Mouse (Mus musculus): ENCODE data around the gene Lyz2. TPM values are rescaled to one million over a fixed set of nuclear protein-coding genes. Genes with fewer than 3 reads are reported as not detected.
"Not testable (repeated sequence)": the region's sequence is repeated elsewhere in the genome, so short reads cannot be mapped to it uniquely, and the experiment has no call there.

Gene Lyz2
- polyA plus RNA-seq, 1 experiment from 2014 or later = 18.9 TPM

DNA sequence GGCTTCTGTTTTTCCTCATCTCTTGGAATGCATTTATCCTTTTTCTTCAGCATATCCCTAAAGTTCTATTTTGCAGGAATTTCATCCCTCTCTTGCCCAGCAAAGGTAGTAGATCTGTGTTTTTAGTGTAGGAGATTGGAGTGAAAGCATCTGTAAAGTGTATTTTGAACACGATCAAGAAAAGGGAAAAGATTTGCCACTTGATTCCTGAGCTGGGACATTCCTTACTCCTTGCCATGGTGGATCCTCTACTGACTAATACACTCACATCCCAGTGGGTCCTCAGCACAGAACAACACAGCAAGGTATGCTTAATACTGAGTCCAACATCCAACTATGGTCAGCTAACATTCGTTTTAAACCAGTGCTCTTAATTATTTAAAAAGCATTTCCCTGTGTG, 430 bp upstream of the Lyz2 start:
- no peaks in the 10 kb centered on the region for H3K36me3 ChIP-seq
- no peak overlapping the region for H3K4me3 ChIP-seq
- no peaks in the 10 kb centered on the region for H3K4me1 ChIP-seq
- H3K27ac ChIP-seq (replicated peaks) = no peak overlapping the region
- no peak for ATAC-seq (ENCODE audit: low FRiP score, low read depth)
- no peak overlapping the region for H3K9ac ChIP-seq (replicated peaks)
- H3K4me2 ChIP-seq (replicated peaks) = no peak overlapping the region
- WGBS = 78% methylated on average over 2 of the region's 2 CpGs
- no peaks in the 10 kb centered on the region for H3K27me3 ChIP-seq
- H3K9me3 ChIP-seq = no peaks in the 10 kb centered on the region

- WGBS = 90% methylated on average over 7 of the region's 7 CpGs
These were observed 670 bp downstream of the Lyz2 start for GRCm38 (mm10) chr10:117281381-117281920.

DNA sequence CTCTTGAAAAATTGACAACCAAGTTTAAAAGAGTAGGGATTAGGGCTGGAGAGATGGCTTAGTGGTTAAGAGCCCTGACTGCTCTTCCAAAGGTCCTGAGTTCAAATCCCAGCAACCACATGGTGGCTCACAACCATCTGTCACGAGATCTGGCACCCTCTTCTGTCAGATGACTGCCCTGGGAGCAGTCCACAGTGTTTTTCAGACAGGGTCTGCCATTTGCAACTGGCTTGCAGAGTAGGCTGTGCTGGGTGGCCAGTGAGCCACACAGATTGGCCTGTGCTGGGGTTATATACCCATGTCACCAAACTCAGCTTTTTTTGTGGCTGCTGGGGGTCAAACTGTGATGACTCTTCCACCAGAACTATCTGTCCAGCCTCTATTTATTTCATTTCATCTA, 2.1 kb downstream of the Lyz2 start:
- Histone ChIP-seq H3K9me3 (no peaks in the 10 kb centered on the region), H3K27me3 (no peaks in the 10 kb centered on the region), H3K4me2 (replicated peaks) (no peak overlapping the region), H3K4me3 (no peak overlapping the region), H3K36me3 (no peaks in the 10 kb centered on the region), H3K27ac (replicated peaks) (no peak overlapping the region), H3K4me1 (no peaks in the 10 kb centered on the region), H3K9ac (replicated peaks) (no peak overlapping the region)
- no peak for ATAC-seq (ENCODE audit: low FRiP score, low read depth)
- 38% methylated on average over 1 of the region's 1 CpGs for WGBS

More at GRCm38 (mm10) chr10:117281381-117281920, 670 bp downstream of the Lyz2 start:
- Histone ChIP-seq H3K9ac (replicated peaks) (no peak overlapping the region), H3K4me3 (no peak overlapping the region), H3K27me3 (no peaks in the 10 kb centered on the region), H3K4me1 (no peaks in the 10 kb centered on the region), H3K27ac (replicated peaks) (no peak overlapping the region), H3K4me2 (replicated peaks) (no peak overlapping the region), H3K36me3 (no peaks in the 10 kb centered on the region), H3K9me3 (no peaks in the 10 kb centered on the region)
- ATAC-seq (ENCODE audit: low FRiP score, low read depth) = no peak

- ATAC-seq (ENCODE audit: low FRiP score, low read depth); H3K4me1 ChIP-seq; H3K27me3 ChIP-seq; H3K27ac ChIP-seq (replicated peaks); H3K9me3 ChIP-seq; H3K4me2 ChIP-seq (replicated peaks); H3K36me3 ChIP-seq; H3K9ac ChIP-seq (replicated peaks); H3K4me3 ChIP-seq: not testable (repeated sequence)
- 62% methylated on average over 2 of the region's 2 CpGs for WGBS
These were observed 3.6 kb downstream of the Lyz2 start for GRCm38 (mm10) chr10:117278510-117278909.

DNA sequence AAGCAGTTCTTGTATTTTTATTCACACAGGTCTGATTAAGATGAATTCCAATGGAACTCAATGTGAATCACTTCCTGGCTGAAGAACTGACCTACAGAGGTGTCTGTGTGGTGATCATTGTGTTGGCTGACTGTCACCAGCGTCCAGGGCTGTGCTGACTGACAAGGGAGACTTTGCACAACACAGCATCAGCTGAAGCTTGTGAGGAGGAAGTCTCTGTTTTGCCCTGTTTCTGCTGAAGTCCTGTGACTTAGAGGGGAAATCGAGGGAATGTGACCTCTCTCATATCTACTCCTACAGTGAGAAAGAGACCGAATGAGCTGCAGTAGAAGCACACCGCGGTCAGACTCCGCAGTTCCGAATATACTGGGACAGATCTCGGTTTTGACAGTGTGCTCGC, 4.3 kb downstream of the Lyz2 start:
- not testable (repeated sequence) for H3K4me3 ChIP-seq; ATAC-seq (ENCODE audit: low FRiP score, low read depth); H3K36me3 ChIP-seq; H3K4me1 ChIP-seq; H3K27me3 ChIP-seq; H3K4me2 ChIP-seq (replicated peaks); H3K9ac ChIP-seq (replicated peaks); H3K27ac ChIP-seq (replicated peaks); H3K9me3 ChIP-seq
- 87% methylated on average over 9 of the region's 9 CpGs for WGBS

DNA sequence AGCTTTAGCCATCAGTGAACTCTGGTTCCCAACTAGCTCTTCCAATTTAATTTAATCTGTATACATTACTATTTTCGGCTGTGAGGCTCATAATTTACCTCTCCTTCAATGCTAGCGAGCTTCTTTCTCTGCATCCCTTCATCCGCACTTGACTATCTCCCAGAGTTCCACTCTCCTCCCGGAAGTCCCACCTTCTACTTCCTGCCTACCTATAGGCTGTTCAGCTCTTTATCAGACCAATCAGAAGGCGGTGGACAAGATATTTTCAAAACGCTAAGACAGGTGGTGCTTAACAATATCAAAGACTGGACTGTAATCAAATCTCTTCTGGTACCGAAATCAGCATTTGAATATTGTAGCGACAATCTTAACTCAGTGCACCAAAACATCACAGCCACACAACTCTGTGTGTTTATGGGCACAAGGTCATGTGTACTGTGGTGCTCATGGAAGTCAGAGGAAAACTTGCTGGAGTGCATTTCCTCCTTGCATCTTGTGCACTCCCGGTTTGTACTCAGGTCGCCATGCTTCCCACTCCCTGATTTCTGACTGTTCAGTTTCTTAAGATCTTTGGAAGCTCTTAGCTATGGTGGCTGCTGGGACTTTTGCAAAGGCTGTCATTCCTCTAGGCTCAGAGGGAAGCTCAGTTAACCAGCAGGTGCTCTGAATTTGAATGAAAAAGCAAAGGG, 6.3 kb downstream of the Lyz2 start:
- no peak for ATAC-seq (ENCODE audit: low FRiP score, low read depth)
- Histone ChIP-seq H3K27me3 (no peaks in the 10 kb centered on the region), H3K27ac (replicated peaks) (no peak overlapping the region), H3K4me2 (replicated peaks) (no peak overlapping the region), H3K4me3 (no peak overlapping the region), H3K36me3 (no peaks in the 10 kb centered on the region), H3K9me3 (no peaks in the 10 kb centered on the region), H3K4me1 (no peaks in the 10 kb centered on the region), H3K9ac (replicated peaks) (no peak overlapping the region)
- WGBS = 89% methylated on average over 10 of the region's 10 CpGs

DNA sequence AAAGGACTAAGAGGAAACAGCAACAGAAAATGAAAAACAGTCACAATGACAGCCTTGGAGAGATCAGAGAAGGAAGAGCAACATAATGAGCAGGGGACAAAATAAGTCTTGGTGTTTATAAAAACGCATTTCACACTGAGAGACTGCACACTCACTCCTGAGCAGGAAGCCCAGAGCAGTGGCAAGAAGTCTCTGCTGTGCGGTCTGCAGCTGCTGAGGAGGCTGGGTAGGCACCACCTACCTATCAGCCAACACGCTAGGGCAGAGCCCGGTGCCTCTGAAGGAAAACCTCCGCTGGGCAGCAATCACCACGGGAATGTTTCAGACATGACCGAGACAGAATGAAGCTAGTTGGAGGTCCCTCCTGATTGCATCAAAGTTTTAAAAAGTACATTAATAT, 7.5 kb downstream of the Lyz2 start:
- WGBS = 82% methylated on average over 4 of the region's 7 CpGs
- H3K27me3 ChIP-seq; H3K4me1 ChIP-seq; H3K36me3 ChIP-seq; H3K4me2 ChIP-seq (replicated peaks); H3K27ac ChIP-seq (replicated peaks); H3K9me3 ChIP-seq; H3K4me3 ChIP-seq; H3K9ac ChIP-seq (replicated peaks); ATAC-seq (ENCODE audit: low FRiP score, low read depth): not testable (repeated sequence)

DNA sequence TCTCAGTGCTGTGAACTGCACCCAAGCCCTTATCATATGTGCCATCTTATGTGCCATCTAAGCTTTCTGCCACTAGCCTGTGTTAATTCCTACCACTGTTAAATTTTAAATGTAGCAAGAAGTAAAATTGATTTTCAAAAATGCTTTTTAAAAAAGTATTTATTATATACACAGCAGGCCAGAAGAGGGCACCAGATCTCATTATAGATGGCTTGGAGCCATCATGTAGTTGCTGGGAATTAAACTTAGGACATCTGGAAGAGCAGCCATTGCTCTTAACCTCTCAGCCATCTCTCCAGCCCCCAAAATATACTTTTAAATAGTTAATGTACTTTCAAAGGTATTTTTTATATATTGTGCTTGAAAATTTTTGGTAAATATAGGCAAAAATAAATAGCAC, 10.1 kb downstream of the Lyz2 start:
- H3K9me3 ChIP-seq = no peaks in the 10 kb centered on the region
- H3K4me3 ChIP-seq = no peak overlapping the region
- no peaks in the 10 kb centered on the region for H3K36me3 ChIP-seq
- no peak overlapping the region for H3K9ac ChIP-seq (replicated peaks)
- H3K27me3 ChIP-seq = no peaks in the 10 kb centered on the region
- no peak for ATAC-seq (ENCODE audit: low FRiP score, low read depth)
- H3K4me1 ChIP-seq = no peaks in the 10 kb centered on the region
- H3K4me2 ChIP-seq (replicated peaks) = no peak overlapping the region
- no peak overlapping the region for H3K27ac ChIP-seq (replicated peaks)

- no peaks in the 10 kb centered on the region for H3K36me3 ChIP-seq
- no peak overlapping the region for H3K4me3 ChIP-seq
- H3K4me1 ChIP-seq = no peaks in the 10 kb centered on the region; the same call in 1 of the 2 replicates
- no peak overlapping the region for H3K4me2 ChIP-seq (replicated peaks)
- H3K27ac ChIP-seq (replicated peaks) = 0 out of 2 replicates have a peak overlapping the region, but pooled peaks have one; percentile 42
- peak; percentile 58; the same call in 1 of the 2 replicates for ATAC-seq (ENCODE audit: low FRiP score, low read depth)
- H3K9me3 ChIP-seq = peaks cover 9% of the 10 kb centered on the region; the same call in 1 of the 2 replicates
- no peaks in the 10 kb centered on the region for H3K27me3 ChIP-seq
- no peak overlapping the region for H3K9ac ChIP-seq (replicated peaks)
These were observed 22.3 kb downstream of the Lyz2 start for GRCm38 (mm10) chr10:117259870-117260269.

DNA sequence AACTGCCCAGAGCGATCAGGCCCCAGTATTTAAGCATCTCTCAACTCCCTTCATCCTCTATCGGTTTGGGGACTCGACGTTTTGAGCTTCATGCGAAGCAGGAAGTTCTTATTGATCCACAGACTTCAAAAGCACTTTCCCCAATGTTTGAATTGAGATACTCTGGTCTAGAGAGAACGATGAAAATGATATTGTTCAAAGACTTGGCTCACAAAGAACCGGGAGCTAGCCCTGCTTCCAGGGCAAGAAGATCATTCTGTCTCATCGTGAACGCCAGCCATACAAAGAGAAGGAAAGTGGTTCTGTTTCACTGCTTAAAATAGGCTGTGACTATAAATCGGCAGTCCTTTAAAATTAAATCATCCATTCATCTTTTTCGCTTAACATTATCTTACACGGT, 43.5 kb downstream of the Lyz2 start, which contains the start of gene 9530003J23Rik:
Gene 9530003J23Rik (minus strand): TSS at position 101 of the 400 bp plus-strand sequence.
- Histone ChIP-seq H3K4me2 (replicated peaks) (no peak within 1 kb of the TSS), H3K27me3 (no peaks in the 10 kb centered on the region), H3K9me3 (no peaks in the 10 kb centered on the region), H3K4me1 (no peaks in the 10 kb centered on the region), H3K9ac (replicated peaks) (no peak within 1 kb of the TSS), H3K36me3 (no peaks in the 10 kb centered on the region), H3K27ac (replicated peaks) (no peak within 1 kb of the TSS), H3K4me3 (no peak within 1 kb of the TSS)
- ATAC-seq (ENCODE audit: low FRiP score, low read depth) = no peak
- WGBS = 90% methylated on average over 12 of the region's 12 CpGs

DNA sequence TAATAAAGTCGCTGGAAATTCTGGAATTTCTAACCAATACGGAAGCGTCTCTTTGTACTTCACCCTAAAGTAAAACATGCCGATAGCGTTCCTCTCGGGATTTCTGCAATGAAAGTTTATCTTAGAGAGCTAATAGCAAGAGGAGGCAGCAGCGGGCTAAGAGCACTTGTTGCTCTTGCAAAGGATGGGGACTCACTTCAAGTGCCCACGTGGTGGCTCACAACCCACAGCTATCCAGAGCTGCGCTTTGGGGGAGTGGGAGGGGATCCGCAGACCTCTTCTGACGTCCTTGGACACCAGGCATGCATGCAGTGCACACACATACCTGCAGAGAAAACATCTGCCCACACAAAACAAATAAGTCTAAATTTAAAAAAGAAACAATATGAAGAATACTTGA, 46.3 kb downstream of the Lyz2 start:
- Histone ChIP-seq H3K4me1 (no peaks in the 10 kb centered on the region), H3K4me2 (replicated peaks) (no peak overlapping the region), H3K4me3 (no peak overlapping the region), H3K27ac (replicated peaks) (no peak overlapping the region), H3K9ac (replicated peaks) (no peak overlapping the region), H3K9me3 (no peaks in the 10 kb centered on the region), H3K36me3 (no peaks in the 10 kb centered on the region), H3K27me3 (no peaks in the 10 kb centered on the region)
- no peak for ATAC-seq (ENCODE audit: low FRiP score, low read depth)
- 65% methylated on average over 11 of the region's 11 CpGs for WGBS

- Histone ChIP-seq H3K4me3 (no peak overlapping the region), H3K9me3 (no peaks in the 10 kb centered on the region), H3K4me1 (no peaks in the 10 kb centered on the region), H3K4me2 (replicated peaks) (no peak overlapping the region), H3K36me3 (no peaks in the 10 kb centered on the region), H3K27me3 (no peaks in the 10 kb centered on the region), H3K9ac (replicated peaks) (no peak overlapping the region), H3K27ac (replicated peaks) (no peak overlapping the region)
- 68% methylated on average over 4 of the region's 4 CpGs for WGBS
- no peak for ATAC-seq (ENCODE audit: low FRiP score, low read depth)
These were observed 47.3 kb downstream of the Lyz2 start for GRCm38 (mm10) chr10:117234825-117235224.

- 71% methylated on average over 16 of the region's 16 CpGs for WGBS
- no peak for ATAC-seq (ENCODE audit: low FRiP score, low read depth)
- H3K9ac ChIP-seq (replicated peaks) = no peak overlapping the region
- no peak overlapping the region for H3K27ac ChIP-seq (replicated peaks)
- H3K4me3 ChIP-seq = no peak overlapping the region
- H3K4me1 ChIP-seq = peaks cover 3% of the 10 kb centered on the region
- H3K9me3 ChIP-seq = no peaks in the 10 kb centered on the region
- no peak overlapping the region for H3K4me2 ChIP-seq (replicated peaks)
- H3K27me3 ChIP-seq = no peaks in the 10 kb centered on the region
- no peaks in the 10 kb centered on the region for H3K36me3 ChIP-seq
These were observed 52.3 kb downstream of the Lyz2 start for GRCm38 (mm10) chr10:117229826-117230225.

Data from midbrain, embryonic 12.5 days (tissue).